Mouse (Mus musculus): Measurements from ENCODE around the gene Ccdc28b.

Gene Ccdc28b

DNA sequence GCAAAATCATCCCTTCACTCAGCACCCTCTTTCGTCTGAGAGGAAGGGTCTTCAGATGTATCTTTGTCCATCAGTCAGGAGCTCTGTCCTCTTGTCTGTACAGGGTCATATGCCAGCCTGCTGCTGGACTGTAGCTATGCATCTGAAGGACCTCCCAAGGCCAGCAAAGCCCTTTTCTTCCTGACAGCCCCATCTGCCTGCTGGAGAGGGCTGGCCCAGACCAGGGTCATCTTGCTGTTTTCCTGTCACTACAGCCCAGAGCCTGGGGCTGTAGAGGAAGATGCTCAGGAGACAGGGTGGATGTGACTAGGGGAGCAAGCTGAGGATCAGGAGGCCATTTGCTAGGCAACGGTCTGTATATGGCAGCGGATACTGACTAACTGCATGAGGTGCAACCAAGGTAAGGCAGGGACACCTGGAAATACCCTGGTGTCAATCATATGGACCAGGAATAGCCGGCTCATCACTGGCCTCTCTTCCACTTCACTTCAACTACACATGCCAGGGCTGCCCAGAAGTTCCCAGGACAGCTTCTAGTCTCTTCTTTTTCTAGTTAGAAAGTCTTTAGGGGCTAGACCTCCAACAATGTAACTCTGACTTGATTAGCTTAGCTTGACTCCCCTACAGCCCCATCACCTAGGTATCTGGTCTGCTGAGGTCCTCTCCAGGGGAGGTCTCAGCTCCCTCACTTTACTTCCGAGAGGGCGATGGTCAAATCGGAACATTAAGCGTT, 778 bp downstream of the Ccdc28b start:
- DNase-seq (ENCODE audit: low read depth, low spot score), result no peak

DNA sequence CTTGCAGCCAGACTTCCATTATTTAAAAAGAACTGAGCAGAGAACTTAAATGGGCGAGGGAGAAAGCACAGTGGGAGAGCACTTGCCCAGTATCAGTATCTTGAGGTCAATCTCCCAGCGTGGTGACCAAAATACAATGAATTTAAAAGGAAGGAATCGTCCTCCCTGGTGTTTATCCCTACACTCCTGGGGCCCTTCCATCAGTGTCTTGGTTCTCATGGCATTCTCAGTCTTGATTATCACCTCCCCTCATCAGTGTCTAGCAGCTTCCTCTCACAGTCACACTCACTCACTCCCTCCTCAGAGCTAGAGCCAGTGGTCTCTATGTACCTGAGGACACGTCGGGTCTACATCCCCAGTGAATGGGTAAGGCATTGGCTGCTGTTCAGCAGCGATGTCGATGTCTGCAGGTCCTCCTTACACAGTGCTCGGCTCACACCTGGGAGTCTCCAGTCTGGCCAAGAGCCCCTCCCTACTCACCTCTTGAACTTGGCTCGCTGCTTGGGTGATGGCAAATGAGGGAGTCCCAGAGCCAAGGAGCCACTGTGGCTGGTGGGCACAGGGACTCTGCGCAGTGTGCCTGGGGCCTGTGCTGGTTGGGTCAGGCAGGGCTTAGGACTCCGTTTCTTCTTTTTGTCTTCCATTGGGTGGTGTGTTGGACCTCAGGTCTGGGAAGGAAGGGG, 1.5 kb downstream of the Ccdc28b start:
- no peak for DNase-seq (ENCODE audit: low read depth, low spot score)

DNA sequence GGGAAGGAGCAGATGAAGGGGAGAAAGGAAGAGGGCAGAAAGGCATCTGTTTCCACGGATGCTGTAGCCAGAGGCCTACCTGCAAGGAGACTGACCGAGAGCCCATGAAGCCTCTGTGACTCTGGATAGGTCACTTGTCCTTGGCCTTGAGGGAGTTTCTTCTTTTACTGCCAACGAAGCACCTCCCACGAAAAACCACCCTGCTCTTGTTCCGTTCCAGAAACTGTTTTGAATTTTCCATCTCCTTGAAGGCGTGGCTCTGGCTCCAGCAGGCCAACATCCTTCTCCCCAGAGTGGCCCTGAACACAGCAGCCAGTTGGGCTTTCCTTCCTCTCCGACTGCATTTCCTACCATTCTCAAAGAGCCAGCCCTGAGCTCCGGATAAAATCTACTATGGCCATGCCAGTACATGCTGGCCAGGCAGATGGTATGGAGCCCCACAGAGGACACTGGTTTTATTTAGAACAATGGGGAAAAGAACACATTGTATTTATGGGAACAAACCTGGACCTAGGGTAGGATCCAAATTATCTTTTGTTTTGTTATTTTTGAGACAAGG, 2.4 kb downstream of the Ccdc28b start:
- DNase-seq (ENCODE audit: low read depth, low spot score), result no peak

DNA sequence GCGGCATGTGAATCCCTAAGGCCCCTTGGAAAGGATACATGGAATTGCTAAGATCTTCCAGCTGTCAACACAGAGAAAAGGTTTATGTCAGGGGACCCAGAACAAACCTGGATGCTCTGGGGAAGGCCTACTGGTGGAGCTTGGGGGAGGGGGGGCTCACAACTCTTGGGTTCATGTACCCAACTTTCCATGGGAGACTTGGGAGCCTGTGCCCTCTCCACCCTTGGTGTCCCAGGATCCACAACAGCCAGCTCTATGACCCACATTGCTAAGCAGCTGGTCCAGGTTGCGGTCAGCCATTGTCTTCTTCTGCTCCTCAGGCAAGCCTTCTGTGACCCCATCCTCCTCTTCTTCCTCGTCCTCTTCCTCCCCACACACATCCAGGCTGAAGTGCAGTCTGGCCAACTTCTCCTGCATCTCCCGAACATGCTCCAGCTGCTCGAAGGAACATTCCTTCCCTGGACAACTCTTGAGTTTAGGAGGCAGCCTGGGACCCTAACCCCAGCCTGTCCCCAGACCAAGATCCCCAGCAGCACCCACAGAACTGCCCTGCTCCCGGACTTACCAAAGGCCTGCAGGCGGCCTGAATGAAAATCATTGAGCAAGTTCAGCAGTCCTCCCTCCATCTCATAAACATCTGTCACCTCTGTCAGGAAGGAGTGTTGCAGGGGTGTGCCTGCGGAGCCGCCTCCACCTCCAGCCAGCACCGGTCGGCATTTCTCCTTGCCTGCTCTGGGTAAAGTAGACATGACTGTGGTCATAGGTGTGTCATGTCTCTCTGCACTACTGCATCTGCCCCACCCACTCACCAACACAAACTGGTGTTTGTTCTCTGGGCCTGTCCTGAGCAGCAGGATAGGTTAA, 3.1 kb downstream of the Ccdc28b start:
- no peak for DNase-seq (ENCODE audit: low read depth, low spot score)

DNA sequence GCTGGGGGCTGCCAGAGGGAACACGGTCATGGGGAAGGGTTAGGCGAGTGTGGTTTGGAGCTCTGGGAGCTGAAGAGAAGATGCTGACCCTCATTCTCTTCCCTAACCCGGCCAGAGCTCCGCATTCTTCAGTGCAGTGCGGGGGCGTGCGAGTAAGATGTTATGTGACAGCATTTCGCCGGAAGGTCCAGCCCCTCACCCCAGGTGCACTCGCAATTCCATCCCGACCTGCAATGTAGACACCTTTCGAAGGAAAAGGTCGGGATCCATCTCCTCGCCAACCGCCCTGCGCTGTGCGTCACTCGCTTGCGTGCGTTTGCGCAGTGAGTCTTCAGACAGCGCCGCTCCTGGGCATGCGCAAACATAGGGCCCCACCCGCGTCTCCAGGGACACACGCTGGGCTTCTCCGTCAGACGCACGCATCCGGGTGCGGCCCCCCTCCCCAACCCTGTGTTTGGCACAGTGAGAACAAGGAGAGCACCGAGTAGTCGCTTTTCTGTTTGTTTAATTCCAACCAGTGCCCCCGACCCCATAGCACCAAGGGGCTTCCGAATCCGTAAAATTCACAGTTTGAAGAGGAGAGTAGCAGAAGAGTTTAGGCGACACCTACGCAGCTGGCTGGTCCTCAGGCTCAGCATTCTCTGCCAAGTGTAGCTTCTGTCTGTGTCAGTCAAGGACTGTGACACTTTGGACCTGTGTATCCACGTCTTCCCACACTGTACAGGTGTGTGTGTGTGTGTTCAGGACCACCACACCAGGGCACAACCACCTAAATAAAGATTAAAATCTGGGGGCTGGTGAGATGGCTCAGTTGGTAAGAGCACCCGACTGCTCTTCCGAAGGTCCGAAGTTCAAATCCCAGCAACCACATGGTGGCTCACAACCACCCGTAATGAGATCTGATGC, 4.7 kb downstream of the Ccdc28b start, which contains the start of gene Iqcc:
TSS of gene Iqcc (minus strand) at position 314 of the 906 bp plus-strand sequence.
- peak; percentile 86 for DNase-seq (ENCODE audit: low read depth, low spot score)

DNA sequence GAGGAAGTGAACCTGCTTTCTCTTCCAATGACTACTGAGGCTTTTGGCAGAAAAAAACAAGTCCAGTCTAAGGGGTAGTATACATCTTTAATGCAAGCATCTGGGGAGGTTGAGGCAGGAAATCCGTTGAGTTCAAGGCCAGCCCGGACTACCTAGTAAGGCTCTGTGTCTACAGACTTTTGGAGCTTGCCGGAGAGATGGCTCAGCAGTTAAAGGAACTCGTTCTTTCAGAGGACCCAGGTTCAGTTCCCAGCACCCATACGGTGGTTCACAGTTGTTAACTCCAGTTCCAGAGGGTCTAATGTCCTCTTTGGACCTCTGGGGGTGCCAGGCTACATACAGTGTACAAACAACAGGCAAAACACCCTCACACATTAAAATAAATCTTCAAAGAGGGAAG, 5.7 kb downstream of the Ccdc28b start:
- DNase-seq (ENCODE audit: low read depth, low spot score), result no peak

DNA sequence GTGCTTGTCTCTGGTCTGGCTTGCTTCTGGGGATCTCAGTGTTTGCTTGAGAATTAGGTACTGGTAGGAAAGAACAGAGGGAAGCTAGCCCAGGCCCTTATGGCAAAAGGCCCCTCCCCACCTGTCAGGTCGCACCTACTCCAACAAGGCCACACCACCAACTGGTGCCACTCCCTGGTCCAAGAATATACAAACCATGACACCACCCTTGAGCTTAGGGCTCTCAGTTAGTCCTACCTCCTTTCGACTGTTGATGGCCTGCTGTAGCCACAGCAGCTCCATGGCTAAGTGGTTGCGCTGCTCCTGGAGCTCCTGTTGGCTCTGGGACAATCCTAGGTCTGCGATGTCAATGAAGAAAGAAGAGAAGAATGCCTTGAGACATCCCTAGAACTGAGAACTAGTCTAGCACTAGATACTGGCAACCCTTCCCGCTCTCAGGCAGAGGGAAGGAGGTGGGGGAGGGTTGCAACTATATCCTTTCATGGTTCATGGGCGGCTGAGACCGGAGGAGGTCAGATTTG, 6.6 kb downstream of the Ccdc28b start:
- DNase-seq (ENCODE audit: low read depth, low spot score), result no peak

DNA sequence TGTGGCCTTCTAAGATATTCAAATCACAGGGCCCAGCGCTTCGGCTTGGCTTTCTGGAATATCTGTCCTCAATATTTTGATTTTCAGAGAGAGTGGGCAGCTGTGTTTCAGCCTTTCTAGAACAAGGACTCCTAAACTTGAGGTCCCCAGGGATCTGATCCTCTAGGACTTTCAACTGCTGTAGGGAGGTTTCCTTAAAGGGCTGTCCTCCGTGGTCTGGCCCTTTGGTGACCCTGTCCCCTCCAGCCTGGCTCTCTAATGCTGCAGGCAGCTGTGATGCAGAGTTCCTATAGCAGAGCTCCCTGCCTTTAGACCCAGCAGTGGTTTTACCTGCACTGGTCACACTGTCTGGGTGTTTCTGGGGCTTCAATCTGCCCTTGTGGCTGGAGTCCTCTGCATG, 7.1 kb downstream of the Ccdc28b start:
- no peak for DNase-seq (ENCODE audit: low read depth, low spot score)

DNA sequence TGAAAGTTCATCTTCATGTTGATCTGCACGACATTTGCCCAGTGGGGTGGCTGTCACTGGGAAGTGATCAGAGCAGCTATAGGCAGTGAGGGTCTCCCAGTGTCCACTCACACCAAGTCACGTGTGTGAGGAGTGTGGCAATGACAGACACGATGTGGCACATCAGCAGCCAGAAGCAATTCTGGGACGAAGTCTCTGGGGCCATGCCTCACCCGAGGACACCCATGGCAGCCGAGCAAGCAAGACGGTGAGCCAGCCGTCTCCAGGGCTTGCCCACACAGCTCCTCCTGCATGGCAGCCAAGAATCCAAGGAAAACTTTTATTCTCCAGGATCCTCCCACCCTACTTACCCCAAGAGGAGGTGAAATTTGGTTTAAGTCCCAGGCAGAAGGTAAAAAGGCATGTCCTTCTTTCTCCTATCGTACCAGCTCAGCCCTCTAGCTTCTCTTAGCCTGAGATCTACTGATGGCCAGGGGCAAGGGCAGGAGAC, 7.9 kb downstream of the Ccdc28b start:
- no peak for DNase-seq (ENCODE audit: low read depth, low spot score)

DNA sequence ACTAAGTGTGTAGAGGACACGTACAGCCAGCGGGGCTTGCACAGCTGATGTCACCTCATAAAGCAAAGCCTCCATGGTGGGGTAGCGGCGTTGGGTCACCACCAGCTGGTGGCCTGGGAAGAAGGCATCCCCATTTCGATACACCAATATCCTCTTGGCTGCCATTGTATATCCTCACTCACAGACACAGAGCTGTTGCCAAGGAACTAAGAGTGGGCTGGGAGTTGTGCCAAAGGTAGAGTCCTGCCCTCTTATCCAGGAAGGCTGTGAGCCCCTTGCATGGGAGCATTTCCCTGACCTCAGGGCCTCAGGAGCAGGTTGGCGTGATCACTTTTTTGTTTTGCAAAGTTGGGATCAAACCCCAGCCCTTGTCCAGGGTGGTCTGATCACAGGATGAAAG, 9.7 kb downstream of the Ccdc28b start, which contains the start of gene Dcdc2b:
TSS of gene Dcdc2b (minus strand) at position 165 of the 400 bp plus-strand sequence.
- no peak for DNase-seq (ENCODE audit: low read depth, low spot score)

DNA sequence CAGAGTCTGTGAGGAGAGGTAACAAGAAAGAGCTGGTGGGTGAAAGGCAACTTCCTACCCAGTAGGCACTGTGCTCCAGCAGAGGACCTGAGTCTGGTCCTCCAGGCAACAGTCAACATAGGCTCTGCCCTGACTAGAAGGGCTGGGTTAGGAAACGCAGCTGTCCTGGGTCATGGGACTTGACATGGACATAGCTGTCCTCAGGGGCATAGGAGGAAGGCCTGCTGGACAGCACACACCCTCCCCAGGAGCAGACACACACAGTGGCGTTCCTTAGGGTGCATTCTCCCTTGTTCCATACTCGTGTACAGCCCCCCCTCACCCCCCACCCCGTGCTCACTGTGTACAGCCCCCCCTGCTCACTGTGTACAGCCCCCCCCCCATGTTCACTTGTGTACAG, 13.3 kb downstream of the Ccdc28b start:
- no peak for DNase-seq (ENCODE audit: low read depth, low spot score)

DNA sequence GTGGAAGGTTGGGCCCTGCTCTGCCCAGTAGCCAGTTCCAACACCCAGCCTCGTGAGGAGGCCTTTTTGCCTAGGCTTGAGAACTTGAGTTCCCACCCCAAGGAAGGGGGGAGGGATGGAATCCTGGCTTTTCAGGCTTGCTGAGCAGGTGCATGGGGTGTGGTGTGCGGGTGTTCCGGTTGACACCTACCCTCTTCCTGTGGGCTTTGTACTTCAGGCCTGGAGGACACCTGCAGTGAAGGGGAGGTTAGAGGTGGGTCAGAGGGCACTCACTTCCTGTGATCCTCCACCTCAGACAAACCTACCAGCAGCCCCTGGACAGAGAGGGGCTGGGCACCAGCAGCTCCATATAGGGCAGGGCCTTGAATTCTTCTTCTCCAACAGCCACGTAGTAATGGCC, 13.7 kb downstream of the Ccdc28b start:
- DNase-seq (ENCODE audit: low read depth, low spot score), result no peak

DNA sequence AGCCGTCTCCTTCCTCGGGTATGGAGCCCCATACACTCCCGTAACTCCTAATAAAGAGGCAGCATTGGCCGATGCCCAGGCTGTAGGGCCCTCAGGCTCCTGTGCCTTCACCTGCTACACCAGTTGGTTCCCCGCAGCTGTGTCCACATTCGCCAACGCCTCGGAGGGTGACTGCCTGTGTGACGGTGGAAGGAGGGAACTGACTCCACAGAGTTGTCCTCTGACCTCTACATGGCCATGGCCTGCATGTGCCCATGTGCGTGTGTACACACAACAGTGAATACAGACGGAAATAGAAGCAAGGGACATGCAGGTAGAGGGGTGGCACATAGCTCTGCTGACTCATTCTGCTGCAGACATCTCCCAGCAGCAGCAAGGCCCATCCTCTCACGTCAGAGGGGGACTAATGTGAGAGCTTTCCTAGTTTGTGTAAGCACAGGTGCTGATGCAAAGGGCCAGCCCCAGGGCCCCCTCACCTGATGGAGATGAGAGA, 14.6 kb downstream of the Ccdc28b start:
- DNase-seq (ENCODE audit: low read depth, low spot score), result no peak

DNA sequence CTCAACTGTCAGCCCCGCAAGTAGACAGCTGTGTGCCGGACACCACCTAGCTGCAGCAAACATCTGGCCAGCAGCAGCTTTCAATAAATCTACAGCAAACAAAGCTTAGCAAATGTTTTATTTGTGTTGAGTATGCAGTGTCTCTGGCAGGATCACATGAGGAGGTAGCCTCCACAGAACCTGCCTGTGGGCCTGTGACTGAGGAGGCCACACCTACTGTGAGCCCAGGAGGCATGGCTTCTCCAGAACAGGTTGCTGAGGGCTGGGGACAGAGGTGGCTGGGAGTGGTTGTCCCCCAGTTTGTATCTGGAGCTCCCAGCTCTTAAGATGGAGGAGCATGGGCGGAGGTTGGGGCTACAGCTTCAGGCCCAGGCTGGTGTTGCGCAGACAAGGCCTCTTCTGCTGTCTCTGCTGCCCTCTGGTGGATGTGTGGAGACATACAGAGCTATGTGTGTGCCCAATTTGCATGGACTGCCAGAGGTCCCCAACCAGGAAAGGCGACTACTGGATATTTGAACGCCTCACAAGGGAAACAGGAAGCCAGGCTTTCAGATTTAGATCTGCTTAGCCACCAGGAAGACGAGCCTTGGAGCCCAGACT, 15.2 kb downstream of the Ccdc28b start:
- peak; percentile 76 for DNase-seq (ENCODE audit: low read depth, low spot score)

DNA sequence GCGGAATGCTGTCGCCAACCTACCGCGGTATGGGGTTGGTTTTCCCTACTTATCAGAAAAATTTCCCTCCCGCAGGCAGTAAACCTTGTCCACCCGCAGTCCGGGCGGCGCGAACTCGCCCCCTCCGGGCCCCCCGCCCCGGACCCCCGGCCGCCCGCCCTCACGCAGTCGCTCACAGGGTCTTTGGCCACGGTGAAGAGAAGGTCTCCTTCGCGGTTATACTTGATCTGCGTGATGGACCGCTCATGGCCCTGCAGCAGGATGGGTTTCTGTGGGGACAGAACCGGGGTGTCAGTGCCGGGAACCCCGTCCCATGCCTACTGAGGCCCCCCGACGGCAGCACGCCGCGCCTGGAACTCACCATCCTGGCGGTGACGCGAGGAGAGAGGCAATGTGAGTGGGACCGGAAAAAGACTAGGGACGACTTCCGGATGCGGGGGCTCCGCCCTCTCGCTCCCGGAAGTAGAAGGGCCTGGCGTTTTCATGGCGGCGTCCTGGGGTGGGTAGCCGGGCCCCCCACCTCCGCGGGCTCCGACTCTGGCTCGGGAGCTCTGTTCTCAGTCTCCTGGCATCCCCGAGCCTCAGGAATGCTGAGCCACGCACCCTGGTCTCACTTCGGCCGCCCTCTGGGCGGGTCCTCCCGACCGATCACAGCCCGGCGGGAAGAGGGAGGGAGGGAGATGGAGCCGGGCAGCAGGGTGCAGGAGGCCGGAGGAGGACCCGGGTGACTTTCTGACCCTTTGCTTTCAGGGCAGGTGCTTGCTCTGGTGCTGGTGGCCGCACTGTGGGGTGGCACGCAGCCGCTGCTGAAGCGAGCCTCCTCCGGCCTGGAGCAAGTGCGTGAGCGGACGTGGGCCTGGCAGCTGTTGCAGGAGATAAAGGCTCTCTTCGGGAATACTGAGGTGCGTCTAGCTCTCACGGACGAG, 23.3 kb downstream of the Ccdc28b start, which contains the start of the genes Eif3i and Tmem234:
TSS of gene Eif3i (minus strand) at position 416 of the 926 bp plus-strand sequence.
TSS of gene Tmem234 (plus strand) at position 436 of the 926 bp plus-strand sequence.
- peak; percentile 59 for DNase-seq (ENCODE audit: low read depth, low spot score)

DNA sequence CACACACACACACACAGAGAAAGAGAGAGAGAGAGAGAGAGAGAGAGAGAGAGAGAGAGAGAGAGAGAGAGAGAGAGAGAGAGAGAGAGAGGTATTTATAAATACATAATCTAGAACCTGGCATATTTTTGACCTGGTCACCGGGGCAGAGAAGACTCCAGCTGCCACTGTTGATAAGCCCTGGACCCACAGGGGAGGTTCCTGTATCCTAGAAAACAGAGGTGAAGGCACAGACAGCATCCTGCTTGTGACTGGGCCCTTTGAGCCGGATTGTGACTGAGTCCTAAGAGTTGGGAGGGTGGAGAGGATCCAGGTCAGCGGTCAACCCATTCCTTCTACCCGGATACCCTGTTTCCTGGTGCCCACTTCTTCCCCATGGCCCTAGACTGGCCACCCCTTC, 34.9 kb downstream of the Ccdc28b start:
- DNase-seq (ENCODE audit: low read depth, low spot score), result no peak

DNA sequence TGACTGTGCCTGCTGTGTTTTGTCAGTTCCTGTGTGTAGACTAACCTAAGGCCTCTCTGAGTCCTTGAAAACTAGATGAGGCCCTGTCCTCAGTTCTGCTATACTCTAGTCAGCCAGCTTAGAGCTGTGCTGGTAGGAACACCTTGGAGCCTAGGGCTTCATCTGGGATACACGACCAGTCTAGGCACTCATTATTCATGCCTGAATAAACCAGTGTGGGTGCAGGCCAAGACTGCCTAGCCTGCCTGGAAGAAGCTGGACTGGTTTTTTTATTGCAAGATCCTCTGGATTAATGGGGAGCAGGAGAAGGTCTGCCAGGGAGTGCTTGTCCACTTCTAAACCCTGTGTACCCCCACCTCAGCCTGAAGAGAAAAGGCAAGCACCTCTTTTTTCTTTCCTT, 36.8 kb downstream of the Ccdc28b start:
- no peak for DNase-seq (ENCODE audit: low read depth, low spot score)

DNA sequence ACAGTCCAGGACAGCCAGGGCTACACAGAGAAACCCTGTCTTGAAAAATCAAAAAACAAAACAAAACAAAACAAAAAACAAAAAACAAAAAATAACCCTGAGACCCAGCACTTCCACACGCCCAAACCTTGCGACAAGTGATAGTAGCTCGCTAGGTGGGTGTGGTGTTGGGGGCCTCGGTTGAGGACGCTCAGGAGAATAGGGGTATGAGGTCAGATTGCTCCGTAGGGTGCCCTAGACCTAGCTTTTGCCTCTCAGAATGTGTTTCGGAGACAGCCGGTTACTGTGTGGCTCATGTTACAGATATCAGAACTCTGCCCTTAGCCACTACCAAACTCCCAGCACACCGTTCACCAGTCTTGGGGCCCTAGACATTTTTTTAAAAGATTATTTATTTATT, 38.0 kb downstream of the Ccdc28b start:
- DNase-seq (ENCODE audit: low read depth, low spot score), result no peak
